Mouse (Mus musculus) ES-Bruce4 (cell line): ENCODE data around the gene Plekhf1. TPM values are rescaled to one million over a fixed set of nuclear protein-coding genes. Genes with fewer than 3 reads are reported as not detected.

Experiments
- H3K27ac ChIP-seq: 2 replicates; pipeline ENCODE4 v1.5.1; 2012; ENCODE audit warnings: low read length, inconsistent platforms; ENCODE audit not compliant: insufficient read depth
- H3K27me3 ChIP-seq: 2 replicates; pipeline ENCODE4 v1.6.1; 2012; ENCODE audit warnings: mild to moderate bottlenecking, low read length, inconsistent platforms; ENCODE audit not compliant: control insufficient read depth, poor library complexity, insufficient read depth, severe bottlenecking
- H3K36me3 ChIP-seq: 2 replicates; pipeline ENCODE4 v1.6.1; 2012; ENCODE audit warnings: inconsistent platforms, mild to moderate bottlenecking, low read length, moderate library complexity; ENCODE audit not compliant: control insufficient read depth, poor library complexity, insufficient read depth, severe bottlenecking
- H3K4me1 ChIP-seq: one replicate; pipeline ENCODE4 v1.8.1; 2011; ENCODE audit warnings: low read length; ENCODE audit not compliant: control insufficient read depth, insufficient read depth
- H3K4me3 ChIP-seq: 2 replicates; pipeline ENCODE4 v1.5.1; 2011; ENCODE audit warnings: low read depth, mild to moderate bottlenecking, low read length
- H3K9ac ChIP-seq: 2 replicates; pipeline ENCODE4 v1.6.1; 2012; ENCODE audit warnings: low read depth, mild to moderate bottlenecking, inconsistent platforms; ENCODE audit not compliant: poor library complexity, severe bottlenecking
- H3K9me3 ChIP-seq: replicated peaks from 2 replicates; pipeline ENCODE4 v1.6.1; 2012; ENCODE audit warnings: mild to moderate bottlenecking, low read length, inconsistent platforms; ENCODE audit not compliant: control insufficient read depth, poor library complexity, insufficient read depth, severe bottlenecking
- CTCF ChIP-seq: IDR thresholded peaks from one replicate; pipeline ENCODE4 v1.8.1; 2011; ENCODE audit warnings: low read depth, low read length
- EP300 ChIP-seq: IDR thresholded peaks from 2 replicates; pipeline ENCODE4 v1.6.1; 2011; ENCODE audit warnings: low read depth, low read length; ENCODE audit not compliant: insufficient read depth
- POLR2A ChIP-seq: IDR thresholded peaks from one replicate; pipeline ENCODE4 v1.8.1; 2011; ENCODE audit warnings: low read length; ENCODE audit not compliant: insufficient read depth
- polyA plus RNA-seq: library from polyadenylated mRNA; stranded (reverse); fragments of >200 nt; gene quantifications from 2 replicates; pipeline ENCODE4 v1.2.4, GENCODE M21; 2011; ENCODE audit warnings: low read depth; ENCODE audit not compliant: missing spikeins, insufficient read depth, insufficient read length

Gene Plekhf1
- polyA plus RNA-seq, 1 experiment: 1.5 TPM

GRCm38 (mm10) chr7:38215281-38215680 is 12.5 kb downstream of the Plekhf1 start:
- H3K9me3 ChIP-seq: no peaks in the 10 kb centered on the region
- H3K27ac ChIP-seq: no peak overlapping the region
- no peaks in the 10 kb centered on the region for H3K36me3 ChIP-seq
- H3K27me3 ChIP-seq: no peaks in the 10 kb centered on the region
- H3K9ac ChIP-seq: no peak overlapping the region
- TF ChIP-seq POLR2A (no peak), CTCF (no peak), EP300 (no peak)
- no peaks in the 10 kb centered on the region for H3K4me1 ChIP-seq
- H3K4me3 ChIP-seq: no peak overlapping the region

GRCm38 (mm10) chr7:38214473-38215214 is 13.2 kb downstream of the Plekhf1 start:
- no peak overlapping the region for H3K4me3 ChIP-seq
- TF ChIP-seq POLR2A: no peak
- no peak for TF ChIP-seq EP300
- TF ChIP-seq CTCF: no peak
- no peaks in the 10 kb centered on the region for H3K27me3 ChIP-seq
- no peaks in the 10 kb centered on the region for H3K36me3 ChIP-seq
- no peaks in the 10 kb centered on the region for H3K4me1 ChIP-seq
- no peak overlapping the region for H3K27ac ChIP-seq
- no peaks in the 10 kb centered on the region for H3K9me3 ChIP-seq
- no peak overlapping the region for H3K9ac ChIP-seq

- no peak overlapping the region for H3K9ac ChIP-seq
- no peak overlapping the region for H3K27ac ChIP-seq
- H3K9me3 ChIP-seq: no peaks in the 10 kb centered on the region
- TF ChIP-seq EP300: no peak
- H3K4me1 ChIP-seq: no peaks in the 10 kb centered on the region
- H3K27me3 ChIP-seq: no peaks in the 10 kb centered on the region
- H3K4me3 ChIP-seq: no peak overlapping the region
- H3K36me3 ChIP-seq: no peaks in the 10 kb centered on the region
Measured at GRCm38 (mm10) chr7:38212651-38213062, 15.2 kb downstream of the Plekhf1 start.

- no peak overlapping the region for H3K9ac ChIP-seq
- H3K4me1 ChIP-seq: no peaks in the 10 kb centered on the region
- no peak overlapping the region for H3K4me3 ChIP-seq
- H3K36me3 ChIP-seq: no peaks in the 10 kb centered on the region
- no peaks in the 10 kb centered on the region for H3K9me3 ChIP-seq
- H3K27me3 ChIP-seq: no peaks in the 10 kb centered on the region
- TF ChIP-seq EP300 (no peak), POLR2A (no peak), CTCF (no peak)
- H3K27ac ChIP-seq: no peak overlapping the region
Measured at GRCm38 (mm10) chr7:38209478-38210152, 18.2 kb downstream of the Plekhf1 start.

GRCm38 (mm10) chr7:38208969-38209368 is 18.8 kb downstream of the Plekhf1 start:
- H3K27ac ChIP-seq: no peak overlapping the region
- no peaks in the 10 kb centered on the region for H3K4me1 ChIP-seq
- H3K27me3 ChIP-seq: no peaks in the 10 kb centered on the region
- no peak overlapping the region for H3K9ac ChIP-seq
- no peak overlapping the region for H3K4me3 ChIP-seq
- TF ChIP-seq CTCF (no peak), POLR2A (no peak), EP300 (no peak)
- no peaks in the 10 kb centered on the region for H3K9me3 ChIP-seq
- H3K36me3 ChIP-seq: no peaks in the 10 kb centered on the region

- TF ChIP-seq CTCF: no peak
- Histone ChIP-seq H3K4me3 (no peak overlapping the region), H3K4me1 (no peaks in the 10 kb centered on the region), H3K9me3 (no peaks in the 10 kb centered on the region), H3K27me3 (no peaks in the 10 kb centered on the region), H3K36me3 (no peaks in the 10 kb centered on the region), H3K27ac (no peak overlapping the region), H3K9ac (no peak overlapping the region)
Measured at GRCm38 (mm10) chr7:38206564-38206963, 21.3 kb downstream of the Plekhf1 start.
